Mouse (Mus musculus): ENCODE data around the gene Osr1. TPM values are rescaled to one million over a fixed set of nuclear protein-coding genes. Genes with fewer than 3 reads are reported as not detected.

Osr1 gene
- total RNA-seq, 2 experiments from 2014 or later, result not detected

GRCm38 (mm10) chr12:9584366-9585084 lies 14.6 kb downstream of the Osr1 start:
- no peak for ATAC-seq (ENCODE audit: poor library complexity, severe bottlenecking)

DNA sequence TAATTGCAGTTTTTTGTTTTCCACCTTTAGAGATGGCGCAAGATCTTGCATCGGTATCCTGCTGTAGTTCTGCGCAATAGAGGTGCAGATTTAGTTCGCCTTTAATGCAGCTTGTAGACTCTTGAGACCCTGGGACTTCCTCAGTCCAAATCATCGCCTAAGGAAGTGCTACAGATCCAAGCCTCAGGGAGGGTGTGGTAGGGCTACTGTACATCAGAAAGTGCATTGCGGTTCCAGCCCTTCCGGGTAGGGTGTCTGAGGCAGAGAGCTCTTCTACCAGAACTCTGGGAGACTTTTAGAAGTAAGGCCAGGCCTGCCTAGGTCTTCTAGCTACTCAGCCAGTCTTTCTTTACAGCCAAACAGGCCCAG lies 15.2 kb downstream of the Osr1 start:
- no peak for ATAC-seq (ENCODE audit: poor library complexity, severe bottlenecking)

GRCm38 (mm10) chr12:9587732-9588131 lies 17.8 kb downstream of the Osr1 start:
- no peak for ATAC-seq (ENCODE audit: poor library complexity, severe bottlenecking)

- ATAC-seq (ENCODE audit: poor library complexity, severe bottlenecking), result no peak
These were observed 19.7 kb downstream of the Osr1 start for GRCm38 (mm10) chr12:9589561-9590134.

- no peak for ATAC-seq (ENCODE audit: poor library complexity, severe bottlenecking)
These were observed 21.2 kb downstream of the Osr1 start for GRCm38 (mm10) chr12:9591141-9591540.

GRCm38 (mm10) chr12:9598219-9598618 lies 28.3 kb downstream of the Osr1 start:
- ATAC-seq (ENCODE audit: poor library complexity, severe bottlenecking), result no peak

Data from megakaryocyte, adult 5-6 weeks (primary cell).